Mouse (Mus musculus) ZHBTc4 (cell line): ENCODE measurements around the gene Asb8.

ENCODE experiments used
- DNase-seq: peaks from one replicate; pipeline ENCODE4 v3.0.0-alpha.2; 2011; ENCODE audit warnings: low read depth, low spot score

The Asb8 gene

DNA sequence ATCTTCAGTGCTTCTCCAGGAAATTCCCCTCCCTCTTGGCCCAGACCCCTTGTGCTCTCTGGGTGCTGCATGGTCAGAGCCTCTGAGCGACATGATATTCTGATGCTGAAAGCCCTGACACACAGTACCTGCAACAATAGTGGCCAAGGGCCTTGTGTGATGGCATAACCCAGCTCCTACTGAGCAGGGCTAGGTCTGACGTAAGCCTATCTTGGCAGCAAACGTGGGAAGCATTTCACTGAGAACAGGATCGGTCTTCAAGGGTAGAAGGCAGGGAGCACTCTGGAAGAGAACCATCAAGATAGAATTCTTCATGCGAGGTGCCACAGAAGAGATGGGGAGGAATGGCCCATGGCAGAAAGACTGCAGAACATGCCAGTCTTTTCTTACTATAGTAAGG is at the start of gene Asb8:
Gene Asb8, minus strand, starts transcription at position 101 of the 400 bp plus-strand sequence.
- no peak for DNase-seq

DNA sequence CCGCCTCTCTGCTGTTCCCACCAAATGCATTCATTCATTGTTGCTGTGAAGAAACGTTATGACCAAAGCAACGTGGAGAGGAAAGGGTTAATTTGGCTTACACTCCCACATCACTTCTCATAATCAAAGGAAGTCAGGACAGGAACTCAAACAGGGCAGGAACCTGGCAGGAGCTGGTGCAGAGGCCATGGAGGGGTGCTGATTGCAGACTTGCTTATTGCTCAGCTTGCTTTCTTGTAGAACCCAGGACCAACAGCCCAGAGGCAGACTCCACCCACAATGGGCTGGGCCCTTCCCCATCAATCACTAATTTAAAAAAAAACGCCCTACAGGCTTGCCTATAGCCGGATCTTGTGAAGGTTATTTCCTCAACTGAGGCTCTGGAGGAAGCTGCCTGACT is 48.7 kb upstream of the Asb8 start:
- peak; percentile 41 for DNase-seq

DNA sequence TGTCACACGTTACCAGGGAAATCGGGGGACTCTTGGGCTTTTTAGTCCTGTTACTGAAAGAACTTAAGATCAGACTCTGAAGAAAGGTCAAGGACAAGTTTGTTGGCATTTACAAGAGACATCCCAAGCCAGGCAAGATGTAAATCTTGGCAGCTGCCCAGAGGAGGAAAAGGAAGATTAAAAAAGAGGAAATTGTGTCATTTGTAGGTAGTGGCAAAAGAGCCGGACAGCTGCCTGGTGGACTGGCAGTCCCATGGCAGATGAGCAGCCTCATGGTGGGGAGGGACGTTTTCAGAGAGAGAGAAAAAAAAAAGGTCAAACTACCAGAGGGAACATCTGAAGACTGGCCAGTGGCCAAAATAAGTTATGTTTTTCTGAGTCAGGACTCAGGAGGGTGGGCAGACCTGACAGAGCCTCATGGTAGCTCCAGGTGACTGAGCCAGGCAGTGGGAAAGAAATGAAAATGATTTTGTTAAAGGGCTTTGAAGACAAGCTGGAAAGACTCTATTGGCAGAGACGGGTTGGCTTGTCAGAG is 48.0 kb upstream of the Asb8 start:
- no peak for DNase-seq

DNA sequence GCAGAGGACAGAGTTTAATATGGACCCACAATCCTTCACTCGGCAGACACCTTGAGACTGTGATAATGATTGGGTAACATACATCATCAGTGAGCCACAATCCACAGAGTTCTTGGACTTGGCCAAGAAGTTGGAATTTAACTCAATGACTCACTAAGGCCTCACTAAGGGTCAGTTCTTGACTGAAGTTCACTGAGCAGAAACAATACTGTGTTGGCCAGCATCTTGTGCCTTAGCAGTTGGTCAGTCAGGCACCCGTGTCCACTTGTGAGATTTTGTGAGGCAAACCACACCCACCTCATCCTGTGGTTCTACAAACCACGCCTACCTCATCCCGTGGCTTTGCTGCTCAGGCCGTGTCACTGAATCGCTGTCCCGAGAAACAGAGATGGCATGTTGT is 44.3 kb upstream of the Asb8 start:
- no peak for DNase-seq

DNA sequence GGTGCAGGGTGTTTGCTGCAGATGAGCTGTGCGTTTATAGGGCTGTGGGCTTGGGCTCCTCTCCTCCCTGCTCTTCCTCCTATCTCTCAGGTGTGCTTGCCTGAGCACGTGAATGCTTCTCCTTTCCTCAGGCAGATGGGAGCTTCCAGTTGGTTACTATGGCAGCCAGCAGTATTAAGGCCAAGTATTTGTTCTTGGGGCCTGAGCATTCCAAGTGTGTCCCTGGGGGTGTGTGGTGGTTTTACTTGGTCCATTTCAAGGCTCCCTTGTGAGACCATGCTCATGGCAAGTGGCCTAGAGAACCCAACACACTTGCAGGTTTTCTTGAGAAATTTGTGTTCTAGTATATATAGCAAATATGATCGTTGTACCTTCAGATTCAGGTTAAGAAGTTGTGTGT is 30.0 kb upstream of the Asb8 start, which contains the start of gene Olfr288:
Gene Olfr288, minus strand, starts transcription at position 101 of the 400 bp plus-strand sequence.
- no peak for DNase-seq

DNA sequence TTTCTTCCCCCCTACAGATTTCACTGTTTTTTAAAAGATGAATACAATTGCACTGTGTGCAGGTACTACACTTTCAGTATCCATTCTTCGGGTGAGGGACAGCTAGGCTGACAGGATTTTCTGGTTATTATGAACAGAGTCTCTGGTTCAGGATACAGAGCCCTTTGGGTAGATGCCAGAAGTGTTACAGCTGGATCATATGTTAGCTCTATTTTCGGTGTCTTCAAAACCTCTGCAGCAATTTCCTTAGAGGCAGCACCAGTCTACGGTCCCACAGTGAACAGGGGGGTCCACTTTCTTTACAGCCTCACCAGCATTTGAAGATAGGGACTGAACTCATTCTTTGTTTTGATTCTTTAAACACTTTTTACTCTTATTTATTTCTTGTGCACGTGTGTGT is 19.0 kb upstream of the Asb8 start:
- DNase-seq: no peak

DNA sequence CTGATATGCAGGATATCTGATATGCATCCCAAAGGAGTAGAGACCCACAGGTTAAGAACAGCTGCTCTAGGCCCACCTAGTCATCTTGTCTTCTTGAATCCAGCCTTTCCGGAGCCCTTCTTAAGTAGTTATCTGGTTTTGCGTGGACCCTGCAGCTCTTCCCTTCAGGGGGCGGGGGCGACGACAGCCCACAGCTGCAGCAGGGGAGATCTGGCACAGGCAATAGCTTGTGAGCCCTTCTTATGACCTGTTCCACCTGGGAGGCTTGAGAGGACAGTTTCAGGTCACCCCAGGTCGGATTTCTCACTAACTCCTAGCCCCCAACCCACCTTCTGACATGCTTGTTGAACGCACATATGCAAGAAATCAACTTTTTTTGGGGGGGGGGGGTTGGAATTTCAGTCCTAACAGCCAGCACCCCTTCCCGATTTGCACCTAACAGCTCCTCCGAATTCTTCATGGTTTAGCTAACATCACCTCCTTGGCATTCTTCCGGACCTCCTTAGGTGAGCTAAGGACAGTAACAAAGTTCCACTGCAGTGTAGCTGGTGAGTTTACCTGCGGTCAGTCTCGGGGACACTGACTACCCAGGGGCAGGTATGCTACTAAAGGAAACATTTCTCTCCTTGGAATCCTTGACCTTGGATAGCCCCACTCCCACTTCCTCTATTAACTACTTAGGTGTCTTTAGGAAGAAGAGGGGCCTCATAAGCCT is 16.6 kb upstream of the Asb8 start:
- DNase-seq: no peak

DNA sequence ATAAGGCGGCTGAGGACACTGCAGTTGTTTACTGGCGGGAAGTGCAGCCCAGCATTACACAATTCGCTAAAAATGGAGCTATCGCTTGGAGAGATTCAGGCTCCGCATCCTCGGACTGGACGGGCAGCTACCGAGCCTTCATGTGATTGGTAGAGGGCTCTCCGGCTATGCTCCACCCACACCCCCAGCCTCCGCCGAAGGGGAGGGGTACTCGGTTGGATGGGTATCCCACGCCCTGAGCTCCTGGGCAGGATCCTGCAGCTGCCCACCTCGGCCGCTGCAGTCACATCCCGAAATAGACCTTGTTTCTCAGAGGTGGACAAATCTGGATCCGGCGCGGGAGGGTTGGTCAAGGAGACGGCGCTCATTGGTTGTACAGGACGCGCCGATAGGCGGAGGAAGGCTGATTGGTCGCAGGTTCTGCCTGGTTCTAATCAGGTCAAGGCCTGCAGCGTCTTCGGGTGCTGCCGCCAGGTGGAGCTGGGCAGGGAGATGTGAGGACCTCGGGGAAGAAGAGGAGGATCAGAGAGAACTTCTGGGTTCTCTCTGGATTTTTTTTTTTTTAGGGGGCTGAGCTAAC is 15.8 kb upstream of the Asb8 start:
- DNase-seq: peak; percentile 95

DNA sequence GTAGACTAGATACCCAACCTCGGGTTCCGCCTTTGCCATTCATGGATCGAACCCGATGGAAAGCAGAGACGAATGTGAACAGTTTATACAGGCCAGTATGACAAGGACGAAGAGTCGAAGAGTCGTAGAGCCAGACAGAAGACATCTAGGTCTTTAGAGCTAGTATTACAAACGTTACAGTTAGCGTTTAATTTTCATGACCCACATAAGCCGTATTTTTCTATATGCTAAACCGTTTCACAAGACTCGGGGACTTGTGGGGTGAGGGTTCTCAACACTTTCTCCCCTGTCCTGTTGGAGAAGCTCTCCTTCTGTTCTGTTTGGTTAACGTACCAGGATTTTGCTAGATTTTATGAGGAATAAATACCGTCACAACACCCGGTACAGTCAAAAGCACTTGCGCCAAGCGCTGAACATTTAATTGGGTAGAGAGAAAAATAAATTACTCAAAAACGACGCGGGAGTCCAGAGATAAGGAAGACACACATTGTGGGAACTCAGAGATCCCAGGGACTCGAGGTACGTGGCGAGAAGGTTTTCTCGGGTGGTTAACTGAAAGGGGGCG is 15.2 kb upstream of the Asb8 start:
- DNase-seq: no peak

DNA sequence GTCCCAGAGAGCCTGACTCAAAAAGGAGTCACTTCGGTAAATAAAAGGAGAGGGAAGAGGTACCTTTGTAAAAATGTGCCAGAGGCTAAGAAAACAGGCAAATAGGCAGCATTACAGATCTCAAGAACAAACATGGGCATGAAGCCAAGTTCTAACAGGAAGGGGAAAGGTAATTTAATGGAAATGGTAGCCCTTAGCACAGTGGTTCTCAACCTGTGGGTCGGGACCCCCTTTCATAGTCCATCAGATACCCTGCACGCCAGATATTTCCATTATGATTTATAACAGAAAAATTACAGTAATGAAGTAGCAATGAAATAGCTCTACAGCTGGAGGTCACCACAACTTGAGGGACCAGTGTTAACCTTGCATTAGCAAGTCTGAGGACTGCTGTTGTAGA is 11.9 kb upstream of the Asb8 start:
- no peak for DNase-seq

DNA sequence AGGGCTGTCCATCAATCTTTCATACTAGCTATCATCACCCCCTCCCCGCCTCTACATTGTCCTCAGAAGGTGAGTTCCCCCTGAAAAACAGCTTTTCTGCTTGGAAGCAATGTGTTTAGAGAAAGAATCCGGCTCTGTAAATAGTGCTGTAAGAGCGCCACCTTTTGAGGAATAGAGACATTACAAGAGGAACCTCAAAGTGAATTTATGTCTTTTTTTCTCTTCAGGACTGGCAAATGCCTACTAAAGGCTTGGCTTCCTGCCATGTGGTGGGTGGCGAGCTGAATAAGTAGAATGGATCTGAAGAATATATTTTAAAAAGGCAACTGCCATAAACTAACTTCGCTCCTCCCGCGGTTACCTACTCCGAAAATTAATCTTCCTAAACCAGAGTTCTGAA is 8.4 kb upstream of the Asb8 start:
- DNase-seq: peak; percentile 68

DNA sequence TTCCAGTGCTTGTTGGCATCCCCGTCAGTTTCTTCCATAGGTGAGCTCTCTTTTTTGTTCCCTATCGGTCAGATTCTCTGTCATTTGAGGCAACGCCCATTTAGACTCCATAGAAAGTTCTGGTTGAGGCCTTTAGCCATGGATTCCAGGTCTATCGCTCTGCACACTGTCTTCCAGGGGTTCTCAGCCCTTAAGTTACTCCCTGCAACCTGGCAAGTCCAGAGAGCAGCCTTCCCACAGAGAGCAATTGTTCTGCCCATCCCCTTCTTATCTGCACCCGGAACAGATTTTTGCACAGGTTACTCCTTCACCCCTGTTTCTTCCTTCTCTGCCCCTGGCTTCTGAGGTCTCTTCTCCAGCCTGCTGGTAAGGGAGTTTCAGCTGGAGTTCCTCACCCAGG is 6.7 kb upstream of the Asb8 start:
- no peak for DNase-seq

DNA sequence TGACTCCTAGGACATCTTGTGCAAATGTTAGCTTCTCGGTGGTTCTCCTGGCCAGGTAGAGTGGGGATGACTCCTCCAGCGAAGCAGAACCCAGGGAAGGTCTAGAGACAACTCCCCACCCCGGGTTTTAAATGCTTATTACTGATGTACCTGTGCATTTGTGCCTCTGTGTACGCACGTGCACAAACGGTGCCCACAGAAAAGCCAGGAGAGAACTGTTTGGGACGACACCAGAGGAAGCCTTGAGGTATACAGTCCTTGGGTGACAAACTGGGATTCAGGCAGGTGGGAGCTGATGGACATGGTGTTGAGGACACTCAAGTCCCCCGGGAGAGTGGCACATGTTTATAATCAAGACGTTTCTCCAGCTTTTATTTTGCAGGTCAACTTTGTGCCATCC is 5.5 kb upstream of the Asb8 start:
- no peak for DNase-seq

DNA sequence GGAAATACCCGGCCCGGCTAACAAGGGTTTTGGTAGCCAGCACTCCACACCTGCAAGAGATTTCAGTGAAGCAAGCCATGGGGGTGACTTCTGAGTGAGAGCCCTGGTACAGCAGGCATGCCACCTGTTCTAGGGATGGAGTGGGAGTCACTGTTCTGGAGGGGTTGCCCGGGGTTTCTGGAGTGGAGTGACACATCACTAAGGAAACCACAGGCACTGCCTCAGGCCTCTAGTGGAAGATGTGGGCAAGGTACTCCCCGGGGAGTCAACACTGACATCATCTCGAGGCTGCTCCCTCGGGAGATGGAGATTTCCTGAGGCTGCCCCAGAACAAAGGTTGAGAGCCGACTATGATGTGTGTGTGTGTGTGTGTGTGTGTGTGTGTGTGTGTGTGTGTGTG is 4.9 kb upstream of the Asb8 start:
- DNase-seq: peak; percentile 66

DNA sequence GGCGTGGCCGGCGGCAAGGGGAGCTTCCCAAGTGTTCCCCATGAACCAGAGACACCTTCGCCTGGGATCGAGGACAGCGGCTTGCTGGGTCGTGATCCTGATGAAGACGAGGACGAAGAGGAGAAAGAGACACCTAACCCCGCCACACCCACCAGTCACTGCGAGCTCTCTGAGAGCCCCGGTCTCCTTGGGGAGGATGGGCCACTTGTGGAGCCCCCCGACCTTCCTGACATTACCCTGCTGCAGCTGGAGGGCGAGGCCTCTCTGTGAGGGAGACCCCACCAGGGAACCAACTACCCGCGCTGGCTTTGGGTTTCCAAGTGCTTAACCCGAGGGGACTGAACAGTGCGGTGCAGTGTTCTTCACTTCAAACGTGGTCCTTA is 3.2 kb upstream of the Asb8 start:
- peak; percentile 12 for DNase-seq

DNA sequence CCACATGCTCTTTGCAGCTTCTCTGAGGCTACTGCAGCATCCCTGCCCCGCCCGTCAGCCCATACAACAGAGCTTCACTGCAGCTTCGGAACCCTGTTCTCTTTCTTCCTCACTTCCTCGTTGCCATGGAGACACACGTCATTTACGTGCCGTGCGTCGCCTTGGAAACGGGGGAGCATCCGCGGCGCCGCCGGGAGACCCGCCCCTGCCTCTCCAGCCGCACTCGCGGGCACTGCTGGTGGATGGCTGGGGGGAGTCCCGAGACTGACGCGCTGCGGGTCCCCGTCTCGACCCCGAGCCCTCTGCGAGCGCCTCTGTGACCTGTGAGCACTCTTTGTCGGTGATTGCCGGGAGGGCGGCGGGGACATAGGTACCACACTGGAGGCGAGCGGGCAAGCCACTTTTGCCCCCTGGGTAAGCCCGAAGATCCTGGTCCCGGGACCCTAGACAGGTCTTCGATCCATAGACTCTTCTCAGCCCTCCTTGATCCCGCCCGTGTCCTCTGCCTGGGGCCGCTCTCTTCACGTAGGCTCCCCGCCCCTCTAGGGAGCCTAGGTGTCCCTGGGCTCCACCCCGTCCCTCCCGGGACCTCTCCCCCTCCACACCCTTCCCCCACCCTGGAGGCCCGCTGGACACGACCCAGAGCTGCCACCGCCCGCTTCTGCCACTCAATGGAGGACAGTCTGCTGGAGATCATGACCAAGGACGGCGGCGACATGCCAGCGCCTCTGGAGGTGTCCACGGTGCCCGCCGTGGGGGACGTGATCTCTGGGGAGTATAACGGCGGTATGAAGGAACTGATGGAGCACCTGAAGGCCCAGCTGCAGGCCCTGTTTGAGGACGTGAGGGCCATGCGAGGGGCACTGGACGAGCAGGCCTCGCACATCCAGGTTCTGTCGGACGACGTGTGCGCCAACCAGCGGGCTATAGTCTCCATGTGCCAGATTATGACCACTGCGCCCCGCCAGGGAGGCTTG is 2.5 kb upstream of the Asb8 start:
- DNase-seq: peak; percentile 96

DNA sequence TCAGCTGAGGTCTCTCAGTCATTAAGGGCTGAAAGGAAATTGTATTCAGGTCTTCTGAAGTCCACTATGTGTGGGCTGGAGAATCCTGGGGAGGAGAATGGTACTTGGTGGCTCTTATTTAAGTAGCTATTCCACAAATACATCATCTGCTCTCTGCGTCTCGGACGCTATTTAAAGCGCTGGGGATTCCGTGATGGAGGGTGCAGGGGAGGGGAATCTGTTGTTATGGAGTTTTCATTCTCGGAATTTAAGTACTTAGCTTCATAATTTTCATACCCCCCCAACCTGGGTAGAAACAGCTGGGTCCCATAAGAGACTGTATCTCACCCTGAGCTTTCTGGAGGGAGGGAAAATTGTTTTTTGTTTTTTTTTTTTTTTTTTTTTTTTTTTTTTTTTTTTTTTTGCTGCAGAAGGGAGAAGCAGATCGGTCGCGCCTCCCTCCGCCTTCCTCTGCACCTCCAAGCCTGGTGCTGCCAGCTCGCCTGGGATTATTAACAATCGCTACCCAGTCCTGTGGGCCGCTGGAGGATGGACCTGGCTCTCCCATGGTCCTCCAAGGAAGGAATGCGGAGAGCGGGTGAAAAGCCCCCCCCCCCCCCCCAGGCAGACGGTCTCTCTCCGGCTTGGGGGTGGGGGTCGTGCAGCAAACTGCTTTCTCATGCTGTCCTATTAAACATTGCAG is 1.7 kb upstream of the Asb8 start, which contains the start of gene Ccdc184:
Gene Ccdc184, plus strand, starts transcription at position 196 of the 682 bp plus-strand sequence.
- no peak for DNase-seq

DNA sequence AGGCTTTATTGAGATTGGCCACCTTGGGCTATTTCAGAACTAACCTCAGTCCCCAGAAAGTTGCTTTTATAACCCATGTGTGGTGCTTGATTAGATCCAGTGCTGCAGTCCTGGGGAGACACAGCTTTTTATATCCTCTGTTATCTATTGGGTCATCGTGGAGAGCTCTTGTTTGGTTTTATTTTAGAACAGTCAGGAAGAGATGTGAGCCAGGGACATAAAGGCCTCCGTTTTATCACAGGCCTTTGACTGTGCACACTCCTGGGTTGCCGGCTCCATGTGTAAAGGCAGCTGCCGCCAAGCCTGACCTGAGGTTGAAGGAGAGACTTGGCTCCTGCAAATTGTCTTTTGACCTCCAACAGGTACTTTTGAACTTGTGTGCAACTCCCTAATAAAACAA is 2.9 kb downstream of the Asb8 start:
- DNase-seq: no peak

DNA sequence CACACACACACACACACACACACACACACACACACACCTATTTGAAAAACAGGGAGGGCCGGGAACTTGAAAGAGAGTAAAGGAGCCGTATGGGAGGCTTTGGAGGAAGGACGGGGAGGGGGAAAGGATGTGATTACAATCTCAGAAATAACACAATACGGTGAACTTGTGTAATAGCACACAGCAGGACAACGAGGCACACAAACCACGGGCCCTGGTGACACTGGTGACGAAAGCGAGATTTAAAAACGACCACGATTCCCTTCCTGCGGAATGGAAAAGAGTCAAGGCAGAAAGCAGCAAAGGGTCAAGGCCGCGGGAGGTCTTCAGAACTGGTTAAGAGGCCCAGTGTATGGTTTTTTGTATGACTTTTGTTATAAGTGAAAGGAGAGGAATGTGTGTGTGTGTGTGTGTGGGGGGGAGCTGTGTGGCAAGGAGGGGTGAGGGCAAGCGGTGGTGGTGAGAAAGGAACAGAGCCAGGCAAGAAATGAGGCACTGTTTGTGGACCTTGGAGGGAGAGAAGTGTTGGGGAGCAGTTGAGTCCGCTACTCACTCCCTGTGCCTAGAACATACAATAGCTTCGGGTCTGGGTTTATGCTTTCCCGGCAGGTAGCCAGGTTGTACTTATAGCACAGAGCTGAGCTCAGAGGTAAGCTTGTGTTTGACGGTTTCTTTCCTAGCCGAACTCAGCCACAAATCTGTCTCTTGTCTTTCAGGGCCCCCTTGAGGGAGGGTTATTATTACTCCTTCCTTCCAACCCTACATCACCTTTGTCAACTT is 4.2 kb downstream of the Asb8 start:
- peak; percentile 24 for DNase-seq

DNA sequence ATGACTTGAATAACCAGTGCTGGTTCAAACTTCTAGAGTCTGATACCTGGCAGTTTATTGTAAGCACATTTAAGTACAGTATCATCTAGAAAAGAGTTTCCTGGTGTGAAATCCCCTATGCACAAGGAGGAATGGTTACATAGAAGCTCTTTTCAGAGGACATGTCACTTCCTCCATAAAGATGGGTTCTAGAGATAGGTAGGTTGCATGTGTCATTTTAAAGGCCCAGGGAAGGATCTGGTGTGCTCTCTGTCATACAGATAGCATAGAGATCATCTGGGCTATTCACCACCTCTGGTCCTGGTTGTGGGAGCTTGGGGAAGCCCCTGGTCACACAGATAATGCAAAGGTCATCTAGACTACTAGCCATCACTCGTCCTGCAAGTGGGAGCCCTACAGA is 8.2 kb downstream of the Asb8 start:
- no peak for DNase-seq
